ENCODE assay signal across 9 mouse cellular contexts in the genomic region with DNA sequence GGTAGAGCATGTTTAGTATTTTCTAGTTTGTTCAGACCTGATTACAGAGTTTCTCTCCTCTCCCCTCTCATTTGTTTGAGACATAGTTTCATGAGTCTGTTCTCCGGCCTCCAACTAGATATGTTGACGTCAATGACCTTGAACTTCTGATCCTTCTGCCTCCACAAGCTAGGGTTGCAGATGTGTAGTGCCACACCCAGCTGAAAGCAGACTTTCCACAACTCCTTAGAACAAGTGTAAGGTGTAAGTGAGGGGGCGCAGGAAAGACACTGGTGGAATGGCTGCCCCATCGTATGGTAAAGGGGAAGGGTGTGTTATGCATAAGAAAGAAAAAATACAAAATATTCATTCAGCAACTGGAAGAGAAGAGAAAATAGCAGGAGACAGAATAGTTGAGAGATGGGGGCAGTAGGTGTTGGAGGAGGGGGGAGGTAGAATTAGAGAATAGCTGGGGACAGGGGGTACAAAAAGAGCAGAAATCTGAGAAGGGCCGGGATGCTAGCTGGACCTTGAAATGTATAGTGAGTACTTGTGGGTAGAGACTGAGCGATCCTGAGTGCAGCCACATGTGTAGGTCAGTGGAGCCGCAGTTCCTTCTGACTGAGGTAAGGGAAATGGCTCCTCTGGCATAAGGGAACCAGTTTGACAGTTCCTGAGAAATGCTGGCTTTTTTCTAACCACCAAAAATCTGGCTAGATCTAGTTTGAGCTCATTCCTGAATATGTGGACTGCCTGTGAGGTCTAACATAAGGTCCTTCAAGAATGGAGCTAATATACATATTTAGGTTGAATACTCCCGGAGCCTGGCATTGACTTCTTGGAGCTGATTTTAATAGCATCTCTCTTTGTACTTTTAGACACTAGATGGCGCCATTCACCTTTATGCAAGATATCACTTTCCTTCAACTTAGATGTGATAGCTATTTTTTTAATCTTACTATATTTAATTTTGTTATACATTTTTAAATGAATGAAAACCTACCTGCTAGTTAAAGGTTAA. TPM values are rescaled to one million over a fixed set of nuclear protein-coding genes. Genes with fewer than 3 reads are reported as not detected.
A peak's percentile ranks its signal among the peaks of the same experiment; 100 is the strongest.
DNase-seq lines count a peak whose midpoint lies in the region; TF ChIP-seq lines count a peak whose summit lies in the region.
"Had no signal": no experiment of that assay in that cellular context is flagged by ENCODE, and none has a peak within 500 bp of the region (broad histone marks: within the 10 kb centered on the region; RNA-seq: fewer than 3 reads in every experiment).

No protein-coding gene starts in this region.

- TF ChIP-seq CTCF in layer of hippocampus, adult 2 months (conservative IDR thresholded peaks at IDR 0.05), result peak; percentile 89

- H3K27ac ChIP-seq in layer of hippocampus, adult 2 months, result no peak overlapping the region
- H3K27ac ChIP-seq: lung, embryonic 15.5 days had no signal

- no peak overlapping the region for H3K4me3 ChIP-seq in layer of hippocampus, adult 2 months
- H3K4me3 ChIP-seq: lung, embryonic 15.5 days had no signal

- peak; percentile 12 to 18 for DNase-seq in cerebellum, adult 18-20 months
- no peak for DNase-seq in cerebellum, adult 11-12 months
- DNase-seq in layer of hippocampus, adult 2 months (ENCODE audit: low spot score in 2 of 2), result peak; percentile 17 to 33
- DNase-seq in layer of hippocampus, postnatal 36 days, result no peak
- DNase-seq in adipocyte (ENCODE audit: low spot score), result peak; percentile 72
- peak; percentile 70 for DNase-seq in lung, postnatal 36 days
- DNase-seq in adrenal gland, postnatal 25 days, result no peak
- no peak for DNase-seq in gastrocnemius, postnatal 4 days (ENCODE audit: low spot score in 2 of 2)

RNA-seq across cellular contexts. Expression of gene Dusp12, which starts 9.6 kb away (rescaled TPM):
- total RNA-seq in layer of hippocampus, adult 2 months (2021), result 10 to 100 TPM; 15.2 to 19.0 TPM
- 10 to 100 TPM; 14.8 to 15.6 TPM for total RNA-seq in layer of hippocampus, postnatal 36 days (2021)
- 18.9 and 19.4 TPM in 2 replicates for total RNA-seq in adrenal gland, postnatal 25 days (2021)
- 10 to 100 TPM; 13.4 to 13.8 TPM for total RNA-seq in gastrocnemius, postnatal 4 days (2021)

RNA-seq across cellular contexts. Expression of gene Gm26620, which starts 10.0 kb away (rescaled TPM):
- under 1 TPM; 0.76 to 0.79 TPM for total RNA-seq in layer of hippocampus, adult 2 months (2021)
- total RNA-seq in layer of hippocampus, postnatal 36 days (2021), result under 1 TPM; 0.48 to 0.60 TPM
- total RNA-seq in adrenal gland, postnatal 25 days (2021), result 0.55 TPM in 1 of 2 replicates, not detected in the other
- total RNA-seq in gastrocnemius, postnatal 4 days (2021), result under 1 TPM; 0.59 to 0.67 TPM

RNA-seq across cellular contexts. Expression of gene Fcrlb, which starts 17.8 kb away (rescaled TPM):
- under 1 TPM; 0.28 to 0.47 TPM for total RNA-seq in layer of hippocampus, adult 2 months (2021)
- under 1 TPM; 0.45 to 0.58 TPM for total RNA-seq in layer of hippocampus, postnatal 36 days (2021)
- total RNA-seq in adrenal gland, postnatal 25 days (2021), result not detected in 2 replicates
- not detected for total RNA-seq in gastrocnemius, postnatal 4 days (2021)

RNA-seq across cellular contexts. Expression of gene Atf6, which starts 27.3 kb away (rescaled TPM):
- 10 to 100 TPM; 51.2 to 51.3 TPM for total RNA-seq in layer of hippocampus, adult 2 months (2021)
- total RNA-seq in layer of hippocampus, postnatal 36 days (2021), result 10 to 100 TPM; 48.7 to 50.9 TPM
- 34.5 and 34.8 TPM in 2 replicates for total RNA-seq in adrenal gland, postnatal 25 days (2021)
- total RNA-seq in gastrocnemius, postnatal 4 days (2021), result 10 to 100 TPM; 16.4 to 17.4 TPM

RNA-seq across cellular contexts. Expression of gene Fcrla, which starts 32.5 kb away (rescaled TPM):
- total RNA-seq in layer of hippocampus, adult 2 months (2021), result not detected
- total RNA-seq in layer of hippocampus, postnatal 36 days (2021), result not detected
- total RNA-seq in adrenal gland, postnatal 25 days (2021), result 0.46 TPM in 1 of 2 replicates, not detected in the other
- total RNA-seq in gastrocnemius, postnatal 4 days (2021), result under 1 TPM; 0.26 to 0.61 TPM

Comparison
In these comparisons a context has a peak if more than half of its experiments do, and no peak if none do; other contexts are left out.
1. DNase-seq: peak in cerebellum, adult 18-20 months (2 of 2), layer of hippocampus, adult 2 months (2 of 2), adipocyte (single experiment) and lung, postnatal 36 days (single experiment); none in cerebellum, adult 11-12 months (single experiment), layer of hippocampus, postnatal 36 days (0 of 2), adrenal gland, postnatal 25 days (single experiment) and gastrocnemius, postnatal 4 days (0 of 2).